In genomic region chr17:43497521-43497920, GRCm38 (mm10) we compare ENCODE assay signal across 28 mouse cellular contexts. TPM values are rescaled to one million over a fixed set of nuclear protein-coding genes. Genes with fewer than 3 reads are reported as not detected.
"Had no signal": no experiment of that assay in that cellular context is flagged by ENCODE, and none has a peak within 500 bp of the region (broad histone marks: within the 10 kb centered on the region; RNA-seq: fewer than 3 reads in every experiment).

No protein-coding gene starts in this region.

- ATAC-seq: liver, embryonic 12.5 days; midbrain, embryonic 13.5 days; midbrain, embryonic 16.5 days had no signal

- H3K27me3 ChIP-seq: limb, embryonic 13.5 days; liver, embryonic 12.5 days; liver, embryonic 15.5 days; lung, embryonic 15.5 days; megakaryocyte, embryonic 14.5 days; midbrain, embryonic 13.5 days; neural tube, embryonic 13.5 days; stomach, embryonic 15.5 days had no signal

- H3K4me1 ChIP-seq: limb, embryonic 10.5 days; limb, embryonic 13.5 days; liver, embryonic 12.5 days; lung, embryonic 15.5 days; megakaryocyte, embryonic 14.5 days; midbrain, embryonic 13.5 days; neural tube, embryonic 13.5 days; stomach, embryonic 15.5 days had no signal

- H3K4me3 ChIP-seq: layer of hippocampus, adult 2 months; limb, embryonic 10.5 days; limb, embryonic 13.5 days; liver, embryonic 12.5 days; liver, embryonic 15.5 days; lung, embryonic 15.5 days; megakaryocyte, embryonic 14.5 days; midbrain, embryonic 10.5 days; midbrain, embryonic 13.5 days; myocyte; neural tube, embryonic 13.5 days; stomach, embryonic 15.5 days had no signal

- H3K27ac ChIP-seq: layer of hippocampus, adult 2 months; limb, embryonic 10.5 days; limb, embryonic 13.5 days; liver, embryonic 12.5 days; liver, embryonic 15.5 days; lung, embryonic 15.5 days; midbrain, embryonic 10.5 days; midbrain, embryonic 13.5 days; neural tube, embryonic 13.5 days; stomach, embryonic 15.5 days had no signal

- H3K4me2 ChIP-seq: limb, embryonic 13.5 days; liver, embryonic 12.5 days; liver, embryonic 15.5 days; lung, embryonic 15.5 days; midbrain, embryonic 13.5 days; neural tube, embryonic 13.5 days; stomach, embryonic 15.5 days had no signal

- H3K36me3 ChIP-seq: limb, embryonic 10.5 days; limb, embryonic 13.5 days; liver, embryonic 12.5 days; liver, embryonic 15.5 days; lung, embryonic 15.5 days; midbrain, embryonic 10.5 days; midbrain, embryonic 13.5 days; neural tube, embryonic 13.5 days; stomach, embryonic 15.5 days had no signal

- H3K9ac ChIP-seq: limb, embryonic 13.5 days; liver, embryonic 12.5 days; liver, embryonic 15.5 days; lung, embryonic 15.5 days; midbrain, embryonic 13.5 days; neural tube, embryonic 13.5 days; stomach, embryonic 15.5 days had no signal

- H3K9me3 ChIP-seq: limb, embryonic 10.5 days; limb, embryonic 13.5 days; liver, embryonic 12.5 days; liver, embryonic 15.5 days; lung, embryonic 15.5 days; megakaryocyte, embryonic 14.5 days; midbrain, embryonic 10.5 days; midbrain, embryonic 13.5 days; neural tube, embryonic 13.5 days; stomach, embryonic 15.5 days had no signal

- DNase-seq: kidney, adult 8-10 months; kidney, postnatal 10 days; layer of hippocampus, adult 9-11 months; liver; lung, adult 18-20 months; lung, postnatal 10 days; lung, postnatal 36 days; retina, postnatal 1 day; right cerebral cortex, postnatal 25 days; spleen, adult 18-20 months; thymus, postnatal 25 days had no signal

RNA-seq across cellular contexts. Expression of gene Mep1a, which starts 5.1 kb away (rescaled TPM):
- total RNA-seq: layer of hippocampus, adult 2 months; layer of hippocampus, postnatal 25 days; left cerebral cortex, adult 18-20 months; left cerebral cortex, postnatal 25 days; monocyte, adult 5-6 weeks had no signal
- polyA plus RNA-seq: limb, embryonic 10.5 days; limb, embryonic 13.5 days; liver, embryonic 12.5 days; lung, embryonic 15.5 days; midbrain, embryonic 10.5 days; midbrain, embryonic 16.5 days; myocyte; neural tube, embryonic 13.5 days had no signal

RNA-seq across cellular contexts. Expression of gene Ankrd66, which starts 45.9 kb away (rescaled TPM):
- polyA plus RNA-seq: liver, embryonic 12.5 days; liver, embryonic 15.5 days had no signal
